Mouse (Mus musculus) layer of hippocampus, adult 9-10 months (tissue): ENCODE results near the gene Adam15.

ENCODE experiments used
- DNase-seq: peaks from one replicate; pipeline ENCODE4 v3.0.0; 2022; ENCODE audit warnings: low spot score

The Adam15 gene

GRCm38 (mm10) chr3:89351271-89351670, 1.5 kb upstream of the Adam15 start:
- DNase-seq: no peak

GRCm38 (mm10) chr3:89348911-89349868, 606 bp downstream of the Adam15 start:
- no peak for DNase-seq

GRCm38 (mm10) chr3:89347916-89348315, 1.9 kb downstream of the Adam15 start:
- DNase-seq: no peak

GRCm38 (mm10) chr3:89346815-89347540, 2.8 kb downstream of the Adam15 start:
- DNase-seq: no peak

- DNase-seq: no peak
Observed at GRCm38 (mm10) chr3:89343279-89343678, 6.5 kb downstream of the Adam15 start.

- DNase-seq: no peak
Observed at GRCm38 (mm10) chr3:89341794-89342193, 8.0 kb downstream of the Adam15 start.

- DNase-seq: no peak
Observed at GRCm38 (mm10) chr3:89340465-89340864, 9.3 kb downstream of the Adam15 start.

GRCm38 (mm10) chr3:89339416-89339815, 10.4 kb downstream of the Adam15 start:
- DNase-seq: no peak

- DNase-seq: no peak
Observed at GRCm38 (mm10) chr3:89337721-89338578, 11.8 kb downstream of the Adam15 start, which contains the start of gene Efna4. Efna4 (minus strand) TSS chr3:89338028.

- no peak for DNase-seq
Observed at GRCm38 (mm10) chr3:89337062-89337720, 12.6 kb downstream of the Adam15 start.

- DNase-seq: no peak
Observed at GRCm38 (mm10) chr3:89336529-89336928, 13.3 kb downstream of the Adam15 start.

- DNase-seq: no peak
Observed at GRCm38 (mm10) chr3:89333053-89333452, 16.7 kb downstream of the Adam15 start.

GRCm38 (mm10) chr3:89332476-89332875, 17.3 kb downstream of the Adam15 start:
- no peak for DNase-seq

GRCm38 (mm10) chr3:89332013-89332412, 17.8 kb downstream of the Adam15 start:
- DNase-seq: no peak

GRCm38 (mm10) chr3:89331561-89331960, 18.2 kb downstream of the Adam15 start:
- DNase-seq: no peak

- no peak for DNase-seq
Observed at GRCm38 (mm10) chr3:89330948-89331347, 18.8 kb downstream of the Adam15 start.

GRCm38 (mm10) chr3:89330346-89330745, 19.4 kb downstream of the Adam15 start:
- no peak for DNase-seq

- no peak for DNase-seq
Observed at GRCm38 (mm10) chr3:89328623-89329022, 21.2 kb downstream of the Adam15 start.

GRCm38 (mm10) chr3:89327371-89327870, 22.4 kb downstream of the Adam15 start:
- DNase-seq: no peak

- no peak for DNase-seq
Observed at GRCm38 (mm10) chr3:89325882-89326281, 23.9 kb downstream of the Adam15 start.

GRCm38 (mm10) chr3:89322514-89323165, 27.2 kb downstream of the Adam15 start, which contains the start of gene Efna3:
Efna3 (minus strand) TSS chr3:89322965.
- peak; percentile 68 for DNase-seq
